Mouse (Mus musculus) embryonic facial prominence, embryonic 15.5 days (tissue): ENCODE measurements at regions not wholly inside any gene's neighbourhood (a gene's known extent, or its start where the extent isn't known, plus 50 kb on each side); places are given as distances from the start of the nearest gene placed in this dataset.

ENCODE experiments used
- ATAC-seq: fragments of 200-750 bp; cut with Nextera tagmentation; 2 replicates; pipeline ENCODE4 v1.8.0; 2017; ENCODE audit warnings: low read depth, moderate TSS enrichment; ENCODE audit not compliant: insufficient number of reproducible peaks, low FRiP score, low TSS enrichment
- H3K27ac ChIP-seq: fragments of 300-500 bp; sonication (generic); replicated peaks from 2 replicates; pipeline ENCODE4 v1.5.1; 2015; ENCODE audit warnings: mild to moderate bottlenecking, inconsistent platforms
- H3K27me3 ChIP-seq: fragments of 300-500 bp; sonication (generic); 2 replicates; pipeline ENCODE4 v1.6.1; 2015; ENCODE audit warnings: inconsistent platforms
- H3K36me3 ChIP-seq: fragments of 300-500 bp; sonication (generic); 2 replicates; pipeline ENCODE4 v1.6.1; 2015; ENCODE audit warnings: mild to moderate bottlenecking, inconsistent platforms
- H3K4me1 ChIP-seq: fragments of 300-500 bp; sonication (generic); 2 replicates; pipeline ENCODE4 v1.6.1; 2015; ENCODE audit warnings: inconsistent platforms
- H3K4me2 ChIP-seq: fragments of 300-500 bp; sonication (generic); replicated peaks from 2 replicates; pipeline ENCODE4 v1.6.1; 2015; ENCODE audit warnings: mild to moderate bottlenecking, inconsistent platforms
- H3K4me3 ChIP-seq: fragments of 300-500 bp; sonication (generic); replicated peaks from 2 replicates; pipeline ENCODE4 v1.5.1; 2015; ENCODE audit warnings: mild to moderate bottlenecking, inconsistent platforms
- H3K9ac ChIP-seq: fragments of 300-500 bp; sonication (generic); 2 replicates; pipeline ENCODE4 v1.6.1; 2015; ENCODE audit warnings: inconsistent platforms
- H3K9me3 ChIP-seq: fragments of 300-500 bp; sonication (generic); replicated peaks from 2 replicates; pipeline ENCODE4 v1.6.1; 2016; ENCODE audit warnings: inconsistent platforms
- WGBS: fragments of 180-500 bp; shearing (Covaris S2); methylation state at CpG from one replicate; pipeline ENCODE4 v1.1.7; 2015; 5-methylcytosine and 5-hydroxymethylcytosine counted together

GRCm38 (mm10) chr15:32093889-32094288, 83.2 kb upstream of the Tas2r119 start:
- no peaks in the 10 kb centered on the region for H3K36me3 ChIP-seq
- no peaks in the 10 kb centered on the region for H3K27me3 ChIP-seq
- H3K4me1 ChIP-seq, result peaks cover 10% of the 10 kb centered on the region
- H3K4me2 ChIP-seq, result peak overlapping the region; percentile 25; the same call in 1 of the 2 replicates
- H3K9me3 ChIP-seq, result no peaks in the 10 kb centered on the region
- no peak overlapping the region for H3K27ac ChIP-seq
- 27% methylated on average over 11 of the region's 11 CpGs for WGBS
- H3K9ac ChIP-seq, result no peak overlapping the region; the same call in 1 of the 2 replicates
- no peak for ATAC-seq
- H3K4me3 ChIP-seq, result peak overlapping the region; percentile 7; the same call in 1 of the 2 replicates

- H3K9me3 ChIP-seq, result no peaks in the 10 kb centered on the region
- no peak overlapping the region for H3K9ac ChIP-seq
- no peaks in the 10 kb centered on the region for H3K36me3 ChIP-seq
- 89% methylated on average over 1 of the region's 1 CpGs for WGBS
- no peak for ATAC-seq
- no peaks in the 10 kb centered on the region for H3K27me3 ChIP-seq
- no peak overlapping the region for H3K4me3 ChIP-seq
- peaks cover 10% of the 10 kb centered on the region for H3K4me1 ChIP-seq
- no peak overlapping the region for H3K27ac ChIP-seq
- H3K4me2 ChIP-seq, result no peak overlapping the region
Observed at GRCm38 (mm10) chr15:32095554-32095953, 81.5 kb upstream of the Tas2r119 start.

GRCm38 (mm10) chr15:32110659-32111058, 66.4 kb upstream of the Tas2r119 start:
- Histone ChIP-seq H3K27me3 (no peaks in the 10 kb centered on the region), H3K27ac (no peak overlapping the region), H3K9me3 (no peaks in the 10 kb centered on the region), H3K4me1 (no peaks in the 10 kb centered on the region), H3K4me2 (no peak overlapping the region), H3K9ac (no peak overlapping the region), H3K36me3 (no peaks in the 10 kb centered on the region), H3K4me3 (no peak overlapping the region)
- WGBS, result 90% methylated on average over 2 of the region's 2 CpGs
- no peak for ATAC-seq
